Mouse (Mus musculus) heart, embryonic 11.5 days (tissue): ENCODE results near the gene Foxn2. TPM values are rescaled to one million over a fixed set of nuclear protein-coding genes. Genes with fewer than 3 reads are reported as not detected.
"Not testable (repeated sequence)": the region's sequence is repeated elsewhere in the genome, so short reads cannot be mapped to it uniquely, and the experiment has no call there.

Experiments used
- ATAC-seq: fragments of 200-750 bp; cut with Nextera tagmentation; replicated peaks from 2 replicates; pipeline ENCODE4 v1.8.0; 2017; ENCODE audit warnings: moderate library complexity; ENCODE audit not compliant: insufficient number of reproducible peaks, low FRiP score, low TSS enrichment
- H3K27ac ChIP-seq: fragments of 300-500 bp; sonication (generic); 2 replicates; pipeline ENCODE4 v1.5.1; 2014; ENCODE audit warnings: mild to moderate bottlenecking, low read depth, low read length
- H3K27me3 ChIP-seq: fragments of 300-500 bp; sonication (generic); 2 replicates; pipeline ENCODE4 v1.6.1; 2014; ENCODE audit warnings: mild to moderate bottlenecking, low read length, mixed read lengths; ENCODE audit not compliant: control insufficient read depth, insufficient read depth
- H3K36me3 ChIP-seq: fragments of 300-500 bp; sonication (generic); 2 replicates; pipeline ENCODE4 v1.6.1; 2014; ENCODE audit warnings: mild to moderate bottlenecking, low read length, moderate library complexity, mixed read lengths; ENCODE audit not compliant: control insufficient read depth, insufficient read depth
- H3K4me1 ChIP-seq: fragments of 300-500 bp; sonication (generic); 2 replicates; pipeline ENCODE4 v1.6.1; 2014; ENCODE audit warnings: low read length; ENCODE audit not compliant: control insufficient read depth, insufficient read depth
- H3K4me2 ChIP-seq: fragments of 300-500 bp; sonication (generic); 2 replicates; pipeline ENCODE4 v1.6.1; 2014; ENCODE audit warnings: mild to moderate bottlenecking, moderate library complexity
- H3K4me3 ChIP-seq: fragments of 300-500 bp; sonication (generic); 2 replicates; pipeline ENCODE4 v1.5.1; 2014; ENCODE audit warnings: low read depth, low read length
- H3K9ac ChIP-seq: fragments of 300-500 bp; sonication (generic); 2 replicates; pipeline ENCODE4 v1.6.1; 2014; ENCODE audit warnings: mild to moderate bottlenecking, low read depth, low read length, moderate library complexity
- H3K9me3 ChIP-seq: fragments of 300-500 bp; sonication (generic); replicated peaks from 2 replicates; pipeline ENCODE4 v1.6.1; 2016; ENCODE audit warnings: low read length; ENCODE audit not compliant: control insufficient read depth
- WGBS: fragments of 180-500 bp; shearing (Covaris S2); extraction: QIAGEN DNeasy Blood & Tissue Kit; methylation state at CpG from one replicate; pipeline ENCODE4 v1.1.7; 2014; ENCODE audit not compliant: insufficient replicate concordance; 5-methylcytosine and 5-hydroxymethylcytosine counted together
- polyA plus RNA-seq: library from polyadenylated mRNA; unstranded; fragments of >200 nt; fragmentation: Nextera tagmentation; extraction: Ambion mirVana; gene quantifications from 2 replicates; pipeline ENCODE4 v1.2.1, GENCODE M21; 2014

The Foxn2 gene
- polyA plus RNA-seq, 1 experiment from 2014 or later: 8.0 TPM

GRCm38 (mm10) chr17:88436284-88436683 is 4.2 kb upstream of the Foxn2 start:
- Histone ChIP-seq H3K4me3 (no peak overlapping the region), H3K9me3 (no peaks in the 10 kb centered on the region), H3K9ac (no peak overlapping the region), H3K4me2 (no peak overlapping the region), H3K36me3 (no peaks in the 10 kb centered on the region), H3K27ac (no peak overlapping the region), H3K27me3 (no peaks in the 10 kb centered on the region), H3K4me1 (peaks cover 7% of the 10 kb centered on the region; the same call in 1 of the 2 replicates)
- 81% methylated on average over 4 of the region's 4 CpGs for WGBS
- no peak for ATAC-seq

DNA sequence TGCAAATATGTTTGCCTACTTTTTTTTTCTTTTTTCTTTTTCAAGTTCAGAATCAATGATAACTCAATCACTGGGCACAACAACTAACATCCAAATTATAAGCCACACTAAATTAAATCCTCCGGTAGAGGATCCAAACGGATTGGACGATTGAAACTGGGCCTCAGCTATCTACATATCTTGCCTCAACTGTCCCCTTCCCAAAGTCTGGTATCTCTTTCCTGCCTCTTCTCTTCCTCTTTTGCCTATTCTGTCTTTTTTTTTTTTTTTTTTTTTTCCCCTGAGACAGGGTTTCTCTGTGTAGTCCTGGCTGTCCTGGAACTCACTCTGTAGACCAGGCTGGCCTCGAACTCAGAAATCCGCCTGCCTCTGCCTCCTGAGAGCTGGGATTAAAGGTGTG is 3.8 kb upstream of the Foxn2 start:
- not testable (repeated sequence) for H3K4me2 ChIP-seq, H3K9ac ChIP-seq, H3K27me3 ChIP-seq, H3K27ac ChIP-seq, H3K4me1 ChIP-seq, ATAC-seq, H3K9me3 ChIP-seq, H3K4me3 ChIP-seq, H3K36me3 ChIP-seq
- WGBS: 90% methylated on average over 5 of the region's 5 CpGs

DNA sequence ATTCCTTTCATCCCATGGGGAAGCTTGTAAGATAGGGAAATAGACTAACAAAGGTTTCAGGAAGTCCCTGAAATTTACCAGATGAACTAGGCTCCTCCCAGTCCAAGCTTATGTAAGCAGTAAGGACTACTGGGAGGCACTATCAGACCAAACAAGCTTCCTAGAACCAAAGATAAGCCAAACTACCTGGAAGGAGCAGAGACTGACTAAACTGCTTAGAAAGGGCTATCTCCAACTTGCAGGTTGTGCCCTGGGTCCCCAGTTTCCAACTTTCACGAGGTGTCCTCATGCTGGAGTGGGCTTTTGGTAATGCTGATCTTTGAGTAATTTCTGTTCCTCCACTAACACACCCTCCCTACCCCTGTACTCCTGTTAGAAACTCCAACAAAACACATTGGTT is 3.1 kb upstream of the Foxn2 start:
- no peak overlapping the region for H3K9ac ChIP-seq
- WGBS: 70% methylated on average over 1 of the region's 1 CpGs
- H3K27ac ChIP-seq: no peak overlapping the region
- H3K4me1 ChIP-seq: peaks cover 7% of the 10 kb centered on the region; the same call in 1 of the 2 replicates
- H3K4me3 ChIP-seq: no peak overlapping the region
- no peaks in the 10 kb centered on the region for H3K36me3 ChIP-seq
- no peaks in the 10 kb centered on the region for H3K9me3 ChIP-seq
- ATAC-seq: no peak
- no peak overlapping the region for H3K4me2 ChIP-seq
- no peaks in the 10 kb centered on the region for H3K27me3 ChIP-seq

DNA sequence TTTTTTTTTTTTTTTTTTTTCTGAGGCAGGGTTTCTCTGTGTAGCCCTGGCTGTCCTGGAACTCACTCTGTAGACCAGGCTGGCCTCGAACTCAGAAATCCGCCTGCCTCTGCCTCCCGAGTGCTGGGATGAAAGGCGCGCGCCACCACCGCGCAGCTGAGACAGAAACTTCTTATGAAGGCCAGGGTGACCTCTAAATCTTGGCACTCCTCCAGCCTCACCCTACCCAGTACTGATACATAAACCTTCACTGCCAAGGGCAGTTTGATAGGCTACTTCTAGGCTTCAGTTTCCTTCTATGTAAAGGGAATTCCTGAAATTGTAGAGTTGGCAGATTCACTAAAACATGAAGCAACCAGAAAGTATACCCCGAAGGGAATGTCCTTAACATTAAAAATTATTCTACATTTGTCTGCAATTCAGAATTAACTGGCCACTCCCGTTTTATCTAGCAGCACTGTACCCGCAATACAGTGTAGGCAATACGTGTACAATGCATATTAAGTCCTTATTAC is 918 bp upstream of the Foxn2 start:
- Histone ChIP-seq H3K9ac (peak overlapping the region; percentile 74; the same call in 1 of the 2 replicates), H3K9me3 (no peaks in the 10 kb centered on the region), H3K27me3 (no peaks in the 10 kb centered on the region), H3K4me3 (peak overlapping the region; percentile 65), H3K4me1 (peaks cover 7% of the 10 kb centered on the region; the same call in 1 of the 2 replicates), H3K36me3 (no peaks in the 10 kb centered on the region), H3K27ac (no peak overlapping the region; the same call in 1 of the 2 replicates), H3K4me2 (peak overlapping the region; percentile 81)
- ATAC-seq: no peak
- WGBS: 80% methylated on average over 12 of the region's 12 CpGs

DNA sequence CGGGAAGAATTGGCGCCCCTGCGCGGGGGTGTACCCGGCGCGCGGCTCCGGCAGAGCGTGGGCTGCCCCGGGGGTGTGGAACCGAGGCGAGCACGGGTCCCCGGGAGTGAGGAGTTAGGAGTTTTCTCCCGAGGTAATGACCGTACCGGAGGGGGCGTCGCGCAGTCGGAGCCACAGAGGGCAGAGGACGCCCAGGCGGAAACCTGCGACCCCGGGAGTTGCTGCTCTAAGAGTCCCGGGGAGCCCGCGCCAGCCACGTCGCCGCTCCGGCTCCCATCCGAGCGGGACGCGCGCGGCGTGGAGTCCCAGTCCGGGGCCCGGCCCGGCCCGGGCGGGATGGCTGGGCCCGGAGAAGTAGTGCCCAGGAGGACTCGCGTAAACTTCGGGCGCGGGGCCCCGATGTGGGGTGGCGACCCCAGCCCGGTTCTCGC is 505 bp downstream of the Foxn2 start:
- Histone ChIP-seq H3K36me3 (no peaks in the 10 kb centered on the region), H3K4me3 (peak overlapping the region; percentile 65), H3K9ac (peak overlapping the region; percentile 86), H3K27me3 (no peaks in the 10 kb centered on the region), H3K27ac (peak overlapping the region; percentile 91), H3K4me2 (peak overlapping the region; percentile 81), H3K4me1 (peaks cover 6% of the 10 kb centered on the region; the same call in 1 of the 2 replicates), H3K9me3 (no peaks in the 10 kb centered on the region)
- WGBS: under 1% methylated on average over 52 of the region's 55 CpGs
- peak; percentile 44 for ATAC-seq

GRCm38 (mm10) chr17:88441432-88442174 is 1.1 kb downstream of the Foxn2 start:
- Histone ChIP-seq H3K4me1 (0 out of 2 replicates have a peak, but pooled peaks cover 3% of the 10 kb centered on the region), H3K4me3 (peak overlapping the region; percentile 65), H3K9me3 (no peaks in the 10 kb centered on the region), H3K27me3 (no peaks in the 10 kb centered on the region), H3K9ac (peak overlapping the region; percentile 86), H3K36me3 (no peaks in the 10 kb centered on the region), H3K27ac (peak overlapping the region; percentile 91), H3K4me2 (peak overlapping the region; percentile 81)
- ATAC-seq: peak; percentile 50
- WGBS: under 1% methylated on average over 45 of the region's 48 CpGs

- no peak for ATAC-seq
- peak overlapping the region; percentile 3; the same call in 1 of the 2 replicates for H3K4me2 ChIP-seq
Measured at GRCm38 (mm10) chr17:88442661-88443060, 2.1 kb downstream of the Foxn2 start.

DNA sequence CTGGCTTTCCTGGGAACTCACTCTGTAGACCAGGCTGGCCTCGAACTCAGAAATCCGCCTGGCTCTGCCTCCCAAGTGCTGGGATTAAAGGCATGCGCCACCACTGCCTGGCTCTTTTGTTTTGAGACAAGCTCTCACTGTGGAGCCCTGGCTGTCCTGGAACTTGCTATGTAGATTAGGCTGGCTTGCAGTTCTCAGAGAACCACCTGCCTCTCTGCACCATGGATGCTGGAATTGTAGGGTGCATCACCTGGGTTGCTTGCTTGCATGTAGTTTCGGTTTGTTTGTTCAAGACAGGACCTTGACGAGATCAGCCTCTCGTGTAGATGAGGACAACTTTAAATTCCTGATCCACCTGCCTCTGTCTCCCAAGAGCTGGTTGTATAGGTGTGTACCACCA is 2.7 kb downstream of the Foxn2 start:
- no peaks in the 10 kb centered on the region for H3K27me3 ChIP-seq
- H3K4me1 ChIP-seq: 0 out of 2 replicates have a peak, but pooled peaks cover 3% of the 10 kb centered on the region
- no peak for ATAC-seq
- H3K27ac ChIP-seq: no peak overlapping the region
- no peaks in the 10 kb centered on the region for H3K9me3 ChIP-seq
- H3K4me3 ChIP-seq: no peak overlapping the region
- H3K36me3 ChIP-seq: no peaks in the 10 kb centered on the region
- H3K9ac ChIP-seq: no peak overlapping the region
- peak overlapping the region; percentile 3; the same call in 1 of the 2 replicates for H3K4me2 ChIP-seq
- 86% methylated on average over 6 of the region's 6 CpGs for WGBS

More at GRCm38 (mm10) chr17:88442661-88443060, 2.1 kb downstream of the Foxn2 start:
- Histone ChIP-seq H3K9ac (no peak overlapping the region), H3K9me3 (no peaks in the 10 kb centered on the region), H3K36me3 (no peaks in the 10 kb centered on the region), H3K27ac (no peak overlapping the region), H3K27me3 (no peaks in the 10 kb centered on the region), H3K4me3 (no peak overlapping the region), H3K4me1 (0 out of 2 replicates have a peak, but pooled peaks cover 3% of the 10 kb centered on the region)
- WGBS: 75% methylated on average over 6 of the region's 6 CpGs
